Mouse (Mus musculus) brown adipose tissue, adult 24 weeks (tissue): ENCODE measurements around the gene Ccdc33. TPM values are rescaled to one million over a fixed set of nuclear protein-coding genes. Genes with fewer than 3 reads are reported as not detected.

ENCODE experiments used
- H3K27ac ChIP-seq: fragments of 200-500 bp; replicated peaks from 2 replicates; pipeline ENCODE4 v1.5.1; 2012; ENCODE audit warnings: low read depth, mild to moderate bottlenecking, low read length
- H3K4me1 ChIP-seq: fragments of 200-500 bp; 2 replicates; pipeline ENCODE4 v1.6.1; 2012; ENCODE audit warnings: low read length, mixed read lengths; ENCODE audit not compliant: control insufficient read depth, insufficient read depth, insufficient read length
- H3K4me3 ChIP-seq: fragments of 200-500 bp; 2 replicates; pipeline ENCODE4 v1.5.1; 2012; ENCODE audit warnings: low read depth, mild to moderate bottlenecking, low read length, moderate library complexity; ENCODE audit not compliant: insufficient read depth
- polyA plus RNA-seq: library from polyadenylated mRNA; stranded (reverse); fragments of >200 nt; gene quantifications from 2 replicates; pipeline ENCODE4 v1.2.4, GENCODE M21; 2012; ENCODE audit not compliant: missing spikeins, insufficient read depth, insufficient read length

Gene Ccdc33
- polyA plus RNA-seq: not detected in 2 replicates

DNA sequence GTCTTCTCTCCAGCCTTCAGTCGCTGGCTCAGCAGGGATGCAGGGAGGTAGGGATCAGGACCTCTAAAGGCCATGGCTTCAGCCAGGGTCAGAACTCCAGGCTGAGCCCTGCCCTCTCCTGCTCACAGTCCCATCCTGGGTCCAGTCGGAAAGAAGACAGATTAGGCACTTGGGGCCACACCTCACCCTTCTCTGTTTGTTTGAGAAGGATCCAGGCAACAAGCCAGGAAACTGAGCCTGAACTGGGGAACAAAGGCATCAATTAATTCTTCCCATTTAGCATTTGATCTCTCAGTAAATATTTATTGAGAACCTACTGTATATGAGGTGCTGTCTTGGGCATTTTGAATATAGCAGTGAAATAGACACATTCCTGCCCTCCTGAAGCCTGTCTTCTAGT lies at the start of gene Ccdc33:
Gene Ccdc33 (minus strand): TSS at position 153 of the 400 bp plus-strand sequence.
- H3K4me1 ChIP-seq: no peaks in the 10 kb centered on the region; the same call in 1 of the 2 replicates
- H3K27ac ChIP-seq: no peak within 1 kb of the TSS
- H3K4me3 ChIP-seq: no peak within 1 kb of the TSS

DNA sequence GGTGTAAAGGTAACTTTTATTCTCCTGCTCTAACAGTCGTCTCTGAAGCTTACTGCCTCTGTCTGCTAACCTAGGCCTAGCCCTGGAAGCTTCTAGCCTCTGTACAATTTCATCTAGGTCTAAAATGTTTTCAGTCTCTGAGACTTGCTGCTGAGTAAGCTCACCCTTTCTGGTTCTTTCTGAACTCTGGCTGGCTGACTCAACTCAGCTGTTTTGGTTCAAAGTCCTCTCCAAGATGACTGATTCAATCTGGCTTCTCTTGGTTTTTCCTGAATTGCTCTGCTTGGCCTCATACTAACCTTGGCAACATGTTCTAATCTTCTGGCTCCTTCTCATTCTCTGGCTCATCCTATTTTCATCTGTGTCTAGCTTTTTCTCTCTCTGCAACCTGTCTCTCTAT lies 47.2 kb upstream of the Ccdc33 start:
- Histone ChIP-seq H3K4me3 (no peak overlapping the region), H3K4me1 (no peaks in the 10 kb centered on the region), H3K27ac (no peak overlapping the region)

DNA sequence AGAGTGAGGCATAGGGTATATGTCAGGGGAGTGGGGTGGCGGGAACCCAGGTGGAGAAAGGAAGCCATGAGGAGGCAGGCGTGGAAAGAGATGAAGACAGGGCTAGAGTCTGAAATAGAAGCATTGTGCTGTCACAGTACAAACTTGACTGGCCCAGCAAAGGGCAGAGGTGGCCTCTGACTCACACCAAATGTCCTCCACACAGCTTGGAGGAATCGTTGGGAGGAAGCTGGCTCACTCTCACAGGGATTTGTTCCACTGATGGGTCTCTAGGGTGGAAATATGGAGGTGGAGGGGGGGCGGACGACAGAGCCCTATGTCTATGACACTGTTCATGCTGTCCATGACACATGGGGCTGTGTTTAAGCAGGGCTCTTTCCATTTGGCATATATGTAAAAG lies 44.5 kb upstream of the Ccdc33 start:
- H3K27ac ChIP-seq: no peak overlapping the region
- H3K4me1 ChIP-seq: no peaks in the 10 kb centered on the region
- no peak overlapping the region for H3K4me3 ChIP-seq

DNA sequence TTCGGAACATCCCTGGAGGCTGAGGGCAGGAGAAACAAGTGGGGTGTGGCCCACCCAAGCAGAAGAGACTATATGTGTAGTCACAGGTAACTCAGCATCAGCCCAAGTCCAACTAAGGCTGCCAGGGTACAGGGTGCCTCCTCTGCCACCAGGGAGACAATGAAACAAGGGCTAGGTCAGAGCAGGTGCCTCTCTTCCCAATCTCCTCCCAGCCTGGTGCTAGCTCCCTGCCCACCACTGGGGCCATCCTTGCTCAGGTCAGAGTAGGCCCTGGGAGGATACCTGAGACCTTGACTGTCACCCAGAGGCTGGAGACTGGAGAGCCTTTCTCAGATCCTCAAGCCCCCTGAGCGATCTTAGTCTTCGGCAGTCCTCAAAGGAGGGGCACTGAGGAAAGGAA lies 43.5 kb upstream of the Ccdc33 start:
- Histone ChIP-seq H3K4me1 (no peaks in the 10 kb centered on the region), H3K4me3 (no peak overlapping the region), H3K27ac (no peak overlapping the region)

DNA sequence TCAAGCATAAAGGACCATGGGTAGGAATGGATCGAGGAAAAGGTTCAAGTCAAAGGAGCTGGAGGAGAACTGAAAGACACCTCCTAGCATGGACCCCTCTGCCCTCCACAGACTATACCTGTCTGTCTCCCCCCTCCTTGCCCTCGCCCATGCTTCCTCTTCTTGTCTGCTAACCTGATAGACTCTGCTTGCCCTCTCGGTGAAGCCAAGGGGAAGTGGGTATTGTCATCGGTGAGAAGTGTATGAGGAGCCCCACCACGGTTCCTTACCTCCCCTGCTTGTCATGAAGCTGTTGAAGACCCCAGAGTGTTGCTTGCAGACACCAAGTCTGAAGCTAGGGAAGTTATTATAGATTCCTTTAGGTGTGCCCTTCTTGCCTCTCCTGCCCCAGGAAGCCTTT lies 41.7 kb upstream of the Ccdc33 start:
- Histone ChIP-seq H3K4me3 (no peak overlapping the region), H3K27ac (no peak overlapping the region), H3K4me1 (no peaks in the 10 kb centered on the region)

DNA sequence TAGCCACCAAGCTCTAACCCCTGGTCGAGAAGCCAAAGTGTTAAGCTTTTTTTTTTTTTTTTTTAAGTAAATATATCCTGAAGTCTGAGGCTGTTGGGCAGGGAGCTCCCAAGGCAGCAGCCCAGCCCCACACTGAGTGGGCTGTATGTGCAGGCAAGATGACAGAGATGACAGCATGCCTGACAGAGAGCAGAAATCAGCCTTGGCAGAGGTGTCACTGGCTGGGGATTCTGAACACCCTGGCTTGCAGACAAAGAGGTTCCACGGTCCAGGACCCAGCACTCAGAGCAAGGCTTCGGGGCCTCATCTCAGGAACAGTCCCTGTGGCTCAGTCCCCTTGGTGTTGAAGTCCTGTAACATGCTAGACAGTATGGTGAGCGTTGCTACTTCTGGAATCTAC lies 41.2 kb upstream of the Ccdc33 start:
- H3K27ac ChIP-seq: no peak overlapping the region
- no peaks in the 10 kb centered on the region for H3K4me1 ChIP-seq
- no peak overlapping the region for H3K4me3 ChIP-seq

DNA sequence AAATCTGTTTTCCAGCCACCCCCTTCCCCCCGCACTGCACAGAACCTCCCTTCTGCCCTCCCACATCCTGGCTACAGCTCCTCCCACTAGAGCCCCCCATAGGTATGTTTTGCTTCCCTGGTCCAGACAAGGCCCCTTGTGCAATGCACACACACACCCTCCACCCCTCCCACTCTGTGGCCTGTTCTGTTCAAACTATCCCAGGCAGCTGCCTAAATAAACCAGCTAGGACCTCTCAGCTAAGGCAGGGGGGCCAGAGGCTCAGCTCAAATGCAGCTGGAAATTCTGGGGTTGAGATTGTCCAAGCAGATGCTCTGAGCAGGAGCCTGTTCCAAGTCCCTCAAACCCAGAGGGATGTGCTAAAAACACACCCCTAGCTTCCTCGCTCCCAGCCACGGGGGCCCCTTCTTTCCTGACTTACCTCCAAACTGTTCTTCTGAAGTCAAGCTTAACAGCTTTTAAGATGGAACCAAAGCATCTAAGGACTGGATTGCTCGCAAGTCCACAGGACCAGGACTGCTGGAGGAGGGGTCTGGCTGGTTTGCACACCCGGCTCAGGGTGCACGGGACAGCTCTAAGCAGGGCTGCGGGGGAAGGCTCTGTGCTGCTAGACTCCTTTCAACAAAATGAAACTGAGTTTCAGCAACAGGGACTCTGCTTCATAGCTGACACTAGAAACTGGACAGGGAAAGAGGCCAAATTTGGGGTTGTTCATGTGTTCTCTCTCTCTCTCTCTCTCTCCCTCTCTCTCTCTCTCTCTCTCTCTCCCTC lies 40.1 kb upstream of the Ccdc33 start:
- Histone ChIP-seq H3K4me3 (peak overlapping the region; percentile 15; the same call in 1 of the 2 replicates), H3K27ac (no peak overlapping the region; the same call in 1 of the 2 replicates), H3K4me1 (no peaks in the 10 kb centered on the region)

DNA sequence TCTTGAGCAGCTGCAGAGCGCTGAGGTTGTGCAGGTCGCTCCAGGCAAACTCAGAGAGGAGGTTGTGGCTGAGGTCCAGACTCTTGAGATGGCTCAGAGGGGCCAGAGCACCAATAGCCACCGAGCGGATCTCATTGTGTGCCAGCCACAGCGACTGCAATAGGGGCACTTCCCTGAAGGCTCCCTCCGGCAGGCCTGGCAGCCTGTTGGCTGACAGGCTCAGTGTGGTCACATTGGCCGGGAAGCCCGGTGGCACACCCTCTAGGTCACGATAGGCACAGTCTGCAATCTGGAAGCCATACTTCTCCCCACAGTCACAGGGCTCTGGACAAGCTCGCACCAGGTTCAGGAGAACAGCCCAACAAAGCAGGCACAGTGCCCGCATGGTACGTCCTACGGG lies 39.2 kb upstream of the Ccdc33 start:
- H3K4me3 ChIP-seq: peak overlapping the region; percentile 4; the same call in 1 of the 2 replicates
- H3K27ac ChIP-seq: no peak overlapping the region
- no peaks in the 10 kb centered on the region for H3K4me1 ChIP-seq

DNA sequence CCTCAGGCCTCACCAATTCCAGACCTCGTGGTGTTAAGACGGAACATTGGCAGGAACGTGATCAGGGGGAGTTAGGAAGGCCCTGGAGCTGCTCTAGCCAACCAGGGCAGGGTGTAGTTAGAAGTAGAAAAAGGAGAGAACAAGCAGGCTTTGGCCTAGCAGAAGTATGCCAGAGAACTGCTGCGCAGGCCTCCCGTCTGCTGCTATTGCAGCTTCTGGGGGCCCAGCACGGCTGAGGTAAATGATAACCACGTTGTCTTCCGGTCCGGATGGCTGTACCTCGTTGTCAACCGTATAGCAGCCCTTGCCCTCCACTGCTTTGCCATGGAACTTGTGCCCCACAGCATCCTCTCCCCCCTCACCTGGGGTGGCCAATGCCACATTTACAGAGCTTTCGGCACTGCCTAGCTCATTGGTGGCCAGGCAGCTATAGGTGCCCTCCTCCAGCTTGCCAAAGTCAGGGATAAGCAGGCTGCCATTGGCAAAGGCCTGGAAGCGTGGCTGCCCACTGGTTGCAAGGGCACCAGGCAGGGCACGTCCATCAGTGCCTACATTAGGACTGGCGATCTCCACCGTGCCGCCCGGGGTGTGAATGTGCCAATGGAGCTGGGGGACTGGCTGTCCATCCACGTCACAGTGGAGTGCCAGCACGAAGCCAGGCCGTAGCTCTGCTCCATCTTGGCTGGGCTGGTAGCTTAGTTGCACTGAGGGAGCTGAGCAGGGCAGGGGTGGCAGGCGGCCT lies 38.4 kb upstream of the Ccdc33 start:
- H3K4me1 ChIP-seq: no peaks in the 10 kb centered on the region
- H3K27ac ChIP-seq: no peak overlapping the region
- H3K4me3 ChIP-seq: 0 out of 2 replicates have a peak overlapping the region, but pooled peaks have one; percentile 4

DNA sequence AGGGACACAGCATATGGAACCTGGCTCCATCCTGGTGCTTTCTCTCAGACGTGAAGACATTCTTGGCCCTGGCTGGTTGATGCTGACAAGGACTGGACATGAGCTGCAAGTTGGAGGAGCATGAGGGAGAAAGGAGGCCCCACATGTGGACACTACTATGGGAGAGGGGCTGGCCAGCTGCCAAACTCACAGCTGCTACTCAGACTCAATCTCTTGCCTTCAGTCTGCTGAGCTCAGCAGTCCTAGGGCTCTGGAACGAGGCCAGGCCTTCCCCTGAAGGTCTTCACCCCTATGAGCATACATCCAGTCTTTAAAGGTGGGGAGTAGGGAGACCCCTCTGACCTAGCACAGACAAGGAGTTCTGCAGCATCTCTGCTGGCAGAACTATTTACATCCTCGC lies 36.7 kb upstream of the Ccdc33 start:
- no peak overlapping the region for H3K27ac ChIP-seq
- H3K4me1 ChIP-seq: no peaks in the 10 kb centered on the region
- no peak overlapping the region for H3K4me3 ChIP-seq

DNA sequence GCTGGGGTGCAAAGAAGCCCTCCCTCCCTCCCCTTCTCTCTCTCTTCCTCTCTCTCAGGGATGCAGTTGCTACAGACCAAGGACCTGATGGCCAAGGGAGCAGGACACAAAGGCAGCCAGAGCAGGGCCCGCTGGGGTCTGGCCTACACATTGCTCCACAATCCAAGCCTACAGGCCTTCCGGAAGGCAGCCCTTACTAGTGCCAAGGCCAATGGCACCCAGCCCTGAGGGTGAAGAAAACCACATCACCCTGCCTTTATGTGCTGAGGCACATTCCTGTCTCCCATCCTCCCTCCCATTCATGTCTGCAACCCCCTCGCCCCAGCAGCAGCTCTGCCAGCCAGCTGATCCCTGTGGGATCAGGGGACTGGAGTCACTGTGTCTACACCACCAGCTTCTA lies 34.5 kb upstream of the Ccdc33 start:
- Histone ChIP-seq H3K27ac (no peak overlapping the region), H3K4me3 (no peak overlapping the region), H3K4me1 (no peaks in the 10 kb centered on the region)

DNA sequence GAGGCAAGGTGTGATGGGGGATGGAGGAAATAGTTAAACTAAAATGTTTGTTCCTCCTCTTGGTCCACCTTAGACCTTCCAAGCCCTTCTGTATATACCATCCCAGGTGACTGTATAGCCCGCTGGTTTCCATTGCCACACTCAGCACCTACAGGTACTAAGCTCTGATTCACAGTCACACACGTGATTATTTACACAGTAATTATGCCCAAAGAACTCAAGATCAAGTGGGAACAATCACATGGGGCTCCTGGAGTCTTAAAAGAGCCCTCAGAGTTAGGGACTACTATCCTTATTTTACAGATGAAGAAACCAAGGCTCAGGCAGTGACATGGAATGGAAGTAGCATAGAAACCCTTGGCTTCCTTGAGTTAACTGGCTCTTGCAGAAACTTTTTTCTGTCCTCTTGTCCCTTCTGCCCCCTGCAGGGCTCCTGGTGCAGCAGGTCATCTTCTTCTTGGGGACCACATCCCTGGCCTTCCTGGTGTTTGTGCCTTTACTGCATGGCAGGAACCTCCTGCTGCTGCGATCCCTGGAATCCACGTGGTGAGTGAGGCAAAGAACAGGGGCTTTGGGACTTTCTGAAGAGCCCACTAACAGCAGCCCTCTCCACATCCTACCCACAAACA lies 32.2 kb upstream of the Ccdc33 start:
- Histone ChIP-seq H3K4me1 (no peaks in the 10 kb centered on the region), H3K27ac (no peak overlapping the region), H3K4me3 (no peak overlapping the region)

DNA sequence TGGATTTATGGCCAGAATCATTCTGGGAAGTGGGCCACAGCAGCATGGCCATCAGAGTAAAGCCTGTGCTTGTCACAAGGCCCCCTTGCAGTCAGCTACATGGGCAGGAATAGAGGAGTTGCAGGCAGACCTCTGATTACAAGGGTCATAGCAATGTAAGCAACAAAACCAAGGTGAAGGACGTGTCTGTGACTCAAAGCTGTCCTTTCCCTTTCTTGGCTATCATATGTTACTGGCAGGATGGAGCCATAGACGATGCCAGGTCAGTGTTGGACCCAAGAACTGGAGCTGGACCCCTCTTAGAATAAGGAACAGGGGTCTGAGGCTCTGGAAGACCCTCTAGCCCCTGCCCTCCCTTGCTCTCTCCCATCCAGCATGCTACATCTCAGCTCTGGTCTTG lies 30.2 kb upstream of the Ccdc33 start:
- Histone ChIP-seq H3K4me3 (no peak overlapping the region), H3K27ac (no peak overlapping the region), H3K4me1 (no peaks in the 10 kb centered on the region)

DNA sequence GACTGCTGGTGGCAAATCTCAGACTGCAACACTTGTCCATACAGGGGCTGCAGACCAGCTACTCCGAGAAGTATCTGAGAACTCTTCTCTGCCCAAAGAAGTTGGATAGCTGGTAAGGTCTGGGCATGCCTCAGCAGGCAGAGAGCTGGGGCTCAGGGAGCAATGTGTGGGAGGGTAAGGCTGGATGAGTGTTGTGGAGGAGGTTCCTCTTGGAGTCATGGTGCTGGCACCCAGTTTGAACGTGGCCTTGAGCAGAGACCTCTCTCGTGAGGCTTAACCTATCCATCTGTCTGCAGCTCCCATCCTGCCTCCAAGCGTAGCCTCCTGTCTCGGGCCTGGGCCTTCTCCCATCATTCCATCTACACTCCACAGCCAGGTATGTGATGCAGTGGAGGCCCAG lies 26.8 kb upstream of the Ccdc33 start:
- H3K4me3 ChIP-seq: no peak overlapping the region
- H3K4me1 ChIP-seq: no peaks in the 10 kb centered on the region

DNA sequence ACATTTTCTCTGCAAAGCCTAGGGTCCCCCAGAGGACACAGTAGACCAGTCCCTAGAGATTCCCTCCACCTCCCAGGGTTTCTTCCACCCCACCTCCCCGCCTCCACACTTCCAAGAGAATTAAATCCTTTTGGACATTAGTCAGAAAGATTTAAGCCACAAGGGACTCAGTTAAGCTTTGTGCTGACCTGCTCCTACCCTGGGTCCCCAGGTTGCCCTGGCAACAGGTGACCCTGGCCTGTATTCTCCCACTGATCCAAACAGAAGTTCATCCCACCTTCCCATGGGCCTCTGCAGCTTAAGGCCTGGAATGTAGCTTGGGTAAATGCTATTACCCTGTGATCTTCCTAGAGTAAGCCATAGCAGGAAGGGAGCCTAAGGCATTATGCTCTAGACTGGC lies 26.0 kb upstream of the Ccdc33 start:
- Histone ChIP-seq H3K4me3 (no peak overlapping the region), H3K27ac (no peak overlapping the region), H3K4me1 (no peaks in the 10 kb centered on the region)

More for the DNA sequence above, 26.8 kb upstream of the Ccdc33 start:
- H3K27ac ChIP-seq: no peak overlapping the region
